Mouse (Mus musculus) embryo, embryonic 10.5 days (tissue): ENCODE measurements around the gene Hoxa10.

Experiments used
- DNase-seq: peaks from one replicate; pipeline ENCODE4 v3.0.0-alpha.2; 2015; ENCODE audit warnings: low spot score

The Hoxa10 gene

DNA sequence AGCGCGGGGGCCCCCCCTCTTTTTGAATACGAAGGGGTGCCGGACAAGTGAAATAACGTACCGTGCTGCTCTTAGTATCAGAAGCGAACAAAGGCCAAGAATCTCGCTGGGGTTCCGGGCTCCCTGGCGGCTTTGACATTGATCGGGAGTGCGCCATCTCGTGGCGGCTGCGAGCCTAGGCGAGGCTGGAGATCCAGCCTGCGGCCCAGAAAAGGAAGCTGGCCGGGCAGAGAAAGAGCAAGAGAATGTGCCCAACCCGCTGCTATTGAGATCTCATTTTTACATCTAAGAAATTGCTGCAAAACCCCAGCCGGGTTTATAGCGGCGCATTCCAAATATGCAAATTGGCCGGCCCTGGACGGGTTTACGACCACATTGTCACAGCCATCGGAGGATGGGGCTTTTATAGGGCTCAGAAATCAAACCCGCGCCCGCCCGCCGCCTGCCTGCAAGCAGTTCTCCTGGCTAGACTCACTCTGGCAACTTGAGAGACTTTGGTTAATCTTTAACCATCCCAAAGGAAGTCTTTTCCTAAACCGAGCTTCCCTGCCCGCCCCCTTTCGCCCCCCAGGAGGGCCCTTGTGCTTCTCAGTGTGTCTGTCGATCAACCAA lies at the start of gene Hoxa10:
Hoxa10 (minus strand) TSS at position 466 of the 612 bp plus-strand sequence.
- DNase-seq = peak; percentile 94

DNA sequence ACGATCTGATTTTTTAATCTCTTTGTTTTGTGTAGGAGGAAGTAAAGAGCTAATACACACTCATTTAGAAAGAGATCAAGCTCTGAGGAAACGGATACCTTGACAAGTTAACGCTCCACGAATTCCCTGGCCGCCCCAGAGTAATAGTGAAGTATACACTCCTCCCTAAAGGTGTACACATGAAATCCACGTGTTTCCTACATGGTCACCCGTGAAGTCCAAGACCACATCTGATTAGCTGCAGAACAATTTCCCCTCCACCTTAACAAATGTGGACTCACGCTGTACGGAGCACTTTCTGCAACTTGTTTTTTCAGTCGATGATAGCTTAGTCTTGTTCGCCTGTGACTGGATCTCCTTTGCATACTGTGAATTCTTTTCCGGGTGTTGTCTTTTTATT lies 49.5 kb upstream of the Hoxa10 start:
- DNase-seq = peak; percentile 45

DNA sequence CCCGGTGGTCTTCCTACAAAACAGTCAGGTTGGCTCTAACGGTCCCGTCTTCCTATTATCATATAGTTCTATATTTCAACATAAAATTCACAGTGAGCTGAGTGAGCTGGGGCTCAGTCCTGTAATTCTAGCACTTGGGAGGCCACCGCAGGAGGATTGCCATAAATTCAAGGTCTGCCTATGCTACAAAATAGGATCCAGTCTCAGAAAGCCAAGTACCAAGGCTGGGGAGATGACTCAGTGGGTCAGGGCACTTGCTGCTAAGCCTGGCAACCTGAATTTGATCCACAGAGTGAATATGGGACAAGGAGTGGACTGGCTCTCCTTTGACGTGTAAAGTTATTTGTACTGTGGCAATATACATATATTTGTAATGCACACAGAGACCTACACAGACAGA lies 43.2 kb upstream of the Hoxa10 start:
- no peak for DNase-seq

DNA sequence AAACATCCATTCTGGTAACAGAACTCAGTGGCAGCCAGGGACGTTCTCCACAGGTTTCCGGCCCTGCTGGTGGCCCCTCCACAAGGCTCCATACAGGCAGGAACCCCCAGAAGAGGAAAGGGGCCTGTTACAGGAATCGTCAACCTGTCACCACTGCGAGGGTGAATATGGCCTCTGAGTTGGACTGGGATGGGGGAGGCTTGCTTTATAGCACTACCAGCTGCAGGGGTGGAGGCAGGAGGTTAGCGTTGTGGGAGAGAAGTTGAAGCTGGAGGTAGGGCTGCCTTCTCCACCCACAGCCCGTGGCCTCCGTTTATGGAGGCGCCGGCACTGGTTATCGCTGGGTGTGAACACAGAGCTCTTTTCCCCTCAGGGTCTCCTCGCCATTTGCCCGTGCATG lies 40.4 kb upstream of the Hoxa10 start:
- no peak for DNase-seq

DNA sequence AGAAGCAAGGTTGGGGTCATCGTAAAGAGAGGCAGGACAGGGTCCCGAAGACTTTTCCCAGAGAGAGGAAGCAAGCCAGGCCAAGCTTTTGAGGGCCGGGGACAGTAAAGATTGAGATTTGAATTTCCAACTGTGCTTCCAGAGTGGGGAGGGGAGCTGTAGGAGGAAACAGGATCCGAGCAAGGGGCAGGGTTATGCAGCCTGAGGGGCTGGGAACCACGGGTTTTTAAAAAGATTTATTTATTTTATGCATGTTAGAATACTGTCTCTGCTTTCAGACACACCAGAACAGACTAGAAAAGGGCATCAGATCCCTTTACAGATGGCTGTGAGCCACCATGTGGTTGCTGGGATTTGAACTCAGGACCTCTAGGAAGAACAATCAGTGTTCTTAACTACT lies 36.3 kb upstream of the Hoxa10 start:
- no peak for DNase-seq

DNA sequence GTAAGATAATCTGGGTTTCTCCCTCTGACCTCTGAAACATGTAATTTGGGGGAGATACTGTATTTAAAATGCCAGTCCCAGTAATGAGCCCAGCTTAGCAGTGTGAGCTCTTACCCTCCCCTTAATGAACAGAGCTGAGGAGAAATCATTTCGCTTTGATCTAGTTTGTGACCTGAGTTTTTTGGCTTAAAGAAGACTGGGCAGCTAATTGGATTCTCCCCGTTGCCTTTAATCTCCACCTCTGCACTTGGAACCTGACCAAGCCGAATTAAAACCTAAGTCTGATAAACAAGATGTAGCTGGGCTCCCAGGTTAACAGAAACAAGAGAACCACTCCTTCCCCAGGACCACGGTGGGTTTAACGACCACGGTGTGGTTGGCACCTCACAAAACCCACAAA lies 35.7 kb upstream of the Hoxa10 start:
- DNase-seq = peak; percentile 34

DNA sequence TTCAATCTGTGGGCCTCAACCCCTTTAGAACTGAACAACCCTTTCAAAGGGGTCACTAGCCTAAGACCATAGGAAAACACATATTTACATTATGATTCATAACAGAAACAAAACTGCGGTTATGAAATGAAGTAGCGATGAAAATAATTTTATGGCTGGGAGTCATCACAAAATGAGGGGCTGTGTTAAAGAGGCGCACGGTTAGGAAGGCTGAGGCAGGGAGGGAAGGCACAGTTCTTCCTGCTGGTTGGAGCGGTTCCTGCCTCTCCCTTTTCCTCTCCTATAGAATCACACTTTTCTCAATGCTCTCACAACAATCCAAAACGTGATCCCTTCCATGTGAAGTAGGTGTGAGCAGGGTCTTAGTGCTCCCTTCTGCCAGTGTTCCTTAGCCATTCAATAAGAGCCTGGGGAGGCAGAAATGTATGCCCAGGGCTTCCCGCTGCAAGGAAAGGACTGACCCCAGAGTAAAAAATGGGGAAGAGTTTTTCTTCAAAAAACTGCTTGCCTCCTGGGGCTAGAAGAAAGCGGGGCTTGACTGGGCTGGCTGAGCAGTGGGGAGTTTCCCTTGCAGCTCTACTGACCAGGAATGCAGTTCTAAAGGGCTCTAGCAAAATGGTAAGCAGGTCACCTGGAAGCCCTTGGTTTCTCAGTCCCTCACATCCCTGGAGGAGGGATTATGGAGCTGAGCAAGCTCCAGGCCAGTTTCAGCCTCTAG lies 35.1 kb upstream of the Hoxa10 start:
- peak; percentile 25 for DNase-seq

DNA sequence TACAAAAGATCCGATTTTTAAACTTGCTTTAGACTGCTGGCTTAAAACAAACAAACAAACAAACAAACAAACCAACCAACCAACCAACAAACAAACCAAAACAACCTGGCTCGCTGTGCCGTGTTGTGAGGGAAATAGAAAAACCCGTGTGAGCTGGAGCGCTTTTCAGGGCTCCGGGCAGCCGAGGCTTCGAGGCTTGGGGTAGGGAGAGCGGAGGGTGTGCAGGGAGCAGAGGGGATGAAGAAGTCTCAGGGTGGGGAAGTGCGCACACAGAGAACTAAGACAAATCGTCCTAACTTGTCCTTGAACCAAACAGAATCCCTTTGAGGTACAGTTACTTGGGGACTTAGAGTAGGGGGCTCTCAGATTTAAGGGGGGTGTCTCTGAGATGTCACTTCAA lies 33.9 kb upstream of the Hoxa10 start:
- peak; percentile 33 for DNase-seq

DNA sequence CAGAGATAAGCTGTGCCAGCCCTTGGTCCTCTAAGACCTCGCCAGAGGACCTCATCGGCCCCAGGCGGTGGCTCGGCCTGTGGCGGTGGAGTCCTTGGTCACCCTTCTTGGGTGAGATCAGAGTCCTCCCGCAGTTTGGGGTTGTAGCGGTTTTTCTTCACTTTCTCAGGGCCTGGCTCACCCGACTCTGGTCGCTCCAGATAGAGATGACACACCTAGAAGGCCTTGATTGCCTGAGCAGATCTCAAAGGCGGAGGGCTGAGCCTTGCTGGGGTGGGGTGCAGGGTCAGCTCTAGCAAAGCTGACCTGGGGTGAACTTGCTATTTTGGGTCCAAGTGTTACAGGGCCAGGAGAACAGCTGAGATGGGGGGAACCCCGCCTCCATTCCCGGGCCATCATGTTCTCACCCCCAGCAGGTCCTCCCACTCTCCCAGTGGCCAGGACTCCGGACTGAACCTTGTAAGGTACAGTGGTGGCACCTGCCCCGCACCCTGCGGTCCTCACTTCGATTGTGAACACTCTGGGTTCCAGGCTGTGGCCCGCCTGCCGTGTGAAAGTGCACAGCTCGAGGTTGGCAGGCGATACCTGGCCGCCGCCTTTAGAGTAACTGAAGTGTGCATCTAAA lies 33.1 kb upstream of the Hoxa10 start:
- peak; percentile 55 for DNase-seq

DNA sequence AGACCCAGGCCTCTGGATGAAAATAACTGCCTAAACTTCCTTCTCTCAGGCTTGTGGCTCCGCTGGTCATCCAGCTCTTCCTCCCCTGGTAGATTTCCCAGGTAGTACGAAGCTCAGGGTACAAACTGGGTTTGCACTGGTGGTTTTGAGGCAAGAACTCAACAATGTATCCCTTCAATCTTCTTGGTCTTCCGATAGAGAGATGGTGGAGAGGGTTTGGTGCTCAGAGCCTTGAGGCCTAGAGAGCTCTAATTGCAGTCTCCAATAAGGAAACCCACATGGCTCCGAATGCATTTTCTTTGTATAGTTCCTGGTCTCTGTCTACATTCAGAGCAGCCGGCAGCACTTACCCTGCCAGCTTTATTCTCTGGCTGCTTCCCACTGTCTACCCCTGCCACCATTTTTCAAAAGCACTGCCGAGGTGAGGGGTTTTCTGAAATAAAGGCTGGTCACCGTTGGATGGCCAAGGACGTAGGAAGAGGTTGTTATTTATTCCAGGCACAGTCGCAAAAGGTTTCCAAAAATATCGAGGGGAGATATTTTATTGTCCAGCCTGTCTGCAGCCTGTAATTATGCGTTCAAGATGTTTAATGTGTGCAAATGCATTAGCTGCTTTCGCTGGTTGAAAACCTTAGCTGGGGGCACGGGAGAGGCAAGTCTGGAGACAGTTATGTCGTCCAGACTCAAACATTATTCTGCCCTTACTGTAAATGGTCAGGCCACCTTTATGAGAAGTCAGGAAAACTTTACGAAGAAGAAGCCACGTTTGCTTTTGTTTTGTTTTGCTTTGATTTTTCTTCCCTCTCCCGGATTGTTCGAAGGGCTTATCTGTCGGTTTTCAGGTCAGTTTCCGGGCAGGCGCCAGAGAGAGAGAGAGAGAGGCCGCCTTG lies 32.4 kb upstream of the Hoxa10 start:
- peak; percentile 40 for DNase-seq

DNA sequence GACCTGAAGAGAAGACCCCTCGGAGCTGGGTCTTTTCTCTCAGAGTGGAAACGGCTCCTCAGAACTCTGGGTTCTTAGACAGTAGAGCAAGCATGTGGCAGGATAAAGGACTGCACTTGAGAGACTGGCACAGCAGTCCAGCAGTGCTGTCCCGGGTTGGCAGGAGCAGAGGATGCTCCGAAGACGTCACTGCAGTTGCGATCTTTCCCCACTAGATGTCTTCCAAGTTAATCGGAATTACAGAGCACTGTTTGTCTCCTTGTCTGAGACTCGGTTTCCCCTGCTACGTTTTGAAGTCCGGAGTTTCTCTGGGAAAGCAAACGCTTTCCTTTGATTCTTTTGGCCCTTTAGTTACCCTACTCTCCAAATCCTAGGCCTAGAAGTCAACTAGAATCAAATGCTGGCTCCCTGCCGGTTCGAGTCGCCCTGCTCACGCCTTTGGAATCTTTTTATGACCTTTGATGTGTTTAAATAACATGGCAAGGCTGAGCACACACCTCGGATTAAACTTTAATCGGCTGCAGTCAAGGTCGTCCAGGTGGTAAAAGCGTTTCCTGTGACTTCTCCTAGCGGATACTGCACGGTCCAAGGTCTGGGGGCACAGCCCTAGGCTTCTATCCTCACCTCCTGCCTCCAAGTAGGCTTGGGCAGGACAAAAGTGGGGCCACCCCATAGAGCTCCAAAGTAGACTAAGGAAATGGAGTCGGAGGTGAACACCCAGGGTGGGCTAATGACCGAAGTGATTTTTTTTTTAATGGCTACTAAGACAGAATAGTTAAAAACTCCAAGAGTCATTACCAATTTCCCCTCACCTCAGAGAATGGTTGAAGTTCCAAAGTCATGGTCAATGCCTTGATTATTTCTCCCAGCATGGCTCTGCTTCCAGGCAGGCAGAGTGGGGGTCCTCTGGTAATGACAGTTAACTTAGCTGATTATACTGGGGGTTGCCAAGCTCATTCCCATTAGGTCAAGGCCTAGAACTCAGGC lies 30.1 kb upstream of the Hoxa10 start:
- DNase-seq = peak; percentile 88

DNA sequence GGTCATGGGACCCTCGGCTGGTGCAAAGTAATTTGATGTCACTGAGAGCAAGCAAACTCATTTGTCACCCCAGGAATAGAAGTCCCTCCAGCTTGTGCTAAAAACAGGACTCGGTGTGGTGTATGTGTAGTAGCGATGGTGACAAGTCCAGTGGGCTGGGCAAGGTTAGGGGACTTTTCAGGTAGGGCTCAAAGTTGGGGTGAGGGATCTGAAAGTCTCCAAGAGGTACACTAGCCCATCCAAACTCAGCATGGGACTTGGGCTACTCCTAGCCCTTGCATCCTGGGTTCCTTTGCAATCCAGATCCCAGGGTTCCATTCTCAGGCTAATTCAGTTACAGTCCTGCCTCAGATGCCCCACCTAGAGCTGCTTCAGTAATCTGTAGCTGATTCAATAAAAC lies 28.1 kb upstream of the Hoxa10 start:
- peak; percentile 35 for DNase-seq

DNA sequence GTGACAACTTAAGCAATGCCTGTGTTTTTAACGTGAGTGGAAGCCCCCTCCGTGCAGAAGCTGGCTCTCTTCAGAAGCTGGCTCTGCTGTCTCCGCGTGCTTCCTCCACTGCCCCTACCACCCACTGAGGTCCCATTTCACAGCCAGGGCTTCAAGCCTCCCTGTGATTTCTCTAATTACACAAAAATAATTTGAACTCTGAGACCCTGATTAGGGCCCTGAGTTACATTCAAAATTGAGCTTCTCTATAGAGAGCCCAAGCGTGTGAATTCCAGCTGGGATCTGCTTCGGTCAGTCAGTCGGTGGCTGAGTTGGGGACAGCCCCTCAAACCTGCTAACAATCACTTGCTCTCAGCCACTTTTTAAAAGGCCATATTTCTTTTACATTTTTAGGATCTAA lies 27.7 kb upstream of the Hoxa10 start:
- DNase-seq = peak; percentile 45

DNA sequence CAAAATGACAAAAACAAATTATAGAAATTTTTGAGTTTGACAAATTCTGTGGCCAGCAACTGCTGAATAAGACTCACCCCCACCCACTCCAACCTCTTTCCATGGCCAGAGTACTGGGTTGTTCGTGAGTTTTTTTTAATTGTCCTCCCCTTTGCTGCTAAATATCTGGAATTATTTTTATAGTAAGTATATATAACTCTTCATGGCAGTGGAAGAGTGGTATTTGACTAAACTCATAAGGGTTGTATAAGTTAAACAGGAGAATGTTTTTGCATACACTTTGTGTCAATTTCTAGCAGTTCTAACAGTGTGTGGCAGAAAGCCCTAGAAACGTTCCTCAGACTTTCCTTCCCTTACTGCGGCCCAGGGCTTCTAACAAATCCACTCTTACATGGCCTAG lies 27.0 kb upstream of the Hoxa10 start:
- DNase-seq = peak; percentile 54

DNA sequence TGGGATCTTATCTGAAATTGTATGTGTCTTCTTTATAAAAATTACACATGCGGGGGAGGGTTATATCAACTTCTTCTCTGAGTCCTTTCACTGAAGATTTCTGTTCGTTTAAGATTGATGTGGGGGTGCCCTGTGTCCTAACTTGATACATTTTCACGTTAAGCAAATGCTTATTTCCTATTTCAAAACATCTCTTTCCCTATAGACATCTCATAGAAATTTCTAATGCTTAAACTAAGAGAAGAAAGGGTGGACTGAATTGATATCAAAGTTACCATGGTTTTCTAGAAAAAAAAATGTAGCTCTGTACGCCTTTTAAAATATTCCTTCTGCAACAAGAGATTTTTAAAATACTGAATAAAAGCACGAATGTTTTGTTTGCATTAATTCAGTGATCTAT lies 26.6 kb upstream of the Hoxa10 start:
- peak; percentile 52 for DNase-seq

DNA sequence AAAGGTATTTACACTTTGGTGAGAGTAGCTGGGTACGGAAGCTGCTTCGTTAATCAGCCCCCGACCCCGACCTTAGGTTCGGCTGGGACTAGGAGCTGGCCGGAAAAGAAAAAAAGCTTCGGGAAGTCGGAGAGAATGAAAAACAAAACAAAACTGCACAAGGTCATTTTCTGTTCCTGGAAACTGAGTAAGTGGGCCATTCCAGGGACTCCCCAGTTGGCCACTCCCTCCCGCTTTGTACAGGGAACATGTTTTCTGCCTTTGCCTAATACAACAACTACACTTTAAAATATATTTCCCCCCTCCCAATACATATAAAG lies 26.0 kb upstream of the Hoxa10 start:
- DNase-seq = peak; percentile 56

DNA sequence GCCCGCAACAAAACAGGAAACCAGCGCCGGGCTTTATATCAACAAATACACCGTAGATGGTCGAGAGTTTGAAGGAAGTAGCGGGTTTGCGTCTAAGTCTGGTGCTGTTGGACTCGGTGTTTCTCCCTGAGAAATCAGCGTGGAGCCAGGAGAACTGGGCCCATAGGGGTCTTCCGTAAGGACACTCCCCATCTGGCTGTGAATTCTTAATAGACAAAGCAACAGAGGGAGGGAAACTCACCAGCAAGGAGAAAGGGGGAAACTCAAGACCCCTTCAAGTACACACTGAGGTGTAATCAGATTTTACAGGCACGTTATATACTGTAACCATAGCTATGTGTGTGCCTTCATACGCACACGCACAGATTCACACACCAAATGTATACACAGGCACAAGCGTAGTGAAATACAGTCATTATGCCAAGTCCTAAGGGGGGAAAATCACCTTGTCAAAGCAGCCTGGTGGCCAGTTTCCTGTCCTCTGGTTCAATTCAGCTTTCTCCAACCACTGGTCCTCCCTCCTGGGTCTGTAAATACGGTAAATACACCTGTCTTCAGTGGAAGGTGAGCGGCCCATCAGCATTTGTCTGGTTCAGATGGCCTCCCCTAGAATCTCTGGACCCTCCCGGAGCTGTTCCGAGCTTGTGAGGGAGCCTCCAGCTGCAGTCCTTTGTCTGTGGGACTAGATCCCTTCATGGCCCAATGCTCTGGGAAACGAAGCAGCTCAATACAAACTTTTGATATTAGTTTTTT lies 25.4 kb upstream of the Hoxa10 start:
- peak; percentile 68 for DNase-seq

DNA sequence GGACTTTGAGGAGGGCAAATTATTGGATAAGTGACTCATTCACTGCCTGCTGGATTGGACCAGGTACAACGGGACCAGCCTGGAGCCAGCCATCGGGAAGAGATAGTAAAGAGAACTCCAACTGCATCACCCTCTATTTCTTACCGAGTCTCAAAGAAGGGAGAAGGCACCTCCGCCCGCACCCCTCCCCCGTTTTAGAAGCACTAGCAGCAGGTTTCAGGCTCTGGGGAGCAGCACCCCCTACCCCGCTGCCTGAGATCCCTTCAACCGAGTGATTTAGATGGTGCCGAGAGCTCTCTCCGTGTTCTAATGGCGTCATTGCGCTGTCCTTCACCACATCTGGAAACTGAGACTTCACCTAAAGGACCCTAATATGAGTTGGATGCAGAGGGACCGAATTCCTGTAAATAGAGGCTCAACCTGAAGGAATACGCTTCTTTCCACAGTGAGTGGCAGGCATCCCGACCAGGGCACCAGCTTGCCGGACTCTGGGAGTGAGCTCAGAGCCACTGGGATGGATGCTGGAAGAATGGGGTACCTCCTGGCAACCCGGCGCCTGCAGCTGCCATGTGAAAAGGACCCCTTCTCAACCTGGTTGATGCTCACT lies 24.8 kb upstream of the Hoxa10 start:
- peak; percentile 54 for DNase-seq

DNA sequence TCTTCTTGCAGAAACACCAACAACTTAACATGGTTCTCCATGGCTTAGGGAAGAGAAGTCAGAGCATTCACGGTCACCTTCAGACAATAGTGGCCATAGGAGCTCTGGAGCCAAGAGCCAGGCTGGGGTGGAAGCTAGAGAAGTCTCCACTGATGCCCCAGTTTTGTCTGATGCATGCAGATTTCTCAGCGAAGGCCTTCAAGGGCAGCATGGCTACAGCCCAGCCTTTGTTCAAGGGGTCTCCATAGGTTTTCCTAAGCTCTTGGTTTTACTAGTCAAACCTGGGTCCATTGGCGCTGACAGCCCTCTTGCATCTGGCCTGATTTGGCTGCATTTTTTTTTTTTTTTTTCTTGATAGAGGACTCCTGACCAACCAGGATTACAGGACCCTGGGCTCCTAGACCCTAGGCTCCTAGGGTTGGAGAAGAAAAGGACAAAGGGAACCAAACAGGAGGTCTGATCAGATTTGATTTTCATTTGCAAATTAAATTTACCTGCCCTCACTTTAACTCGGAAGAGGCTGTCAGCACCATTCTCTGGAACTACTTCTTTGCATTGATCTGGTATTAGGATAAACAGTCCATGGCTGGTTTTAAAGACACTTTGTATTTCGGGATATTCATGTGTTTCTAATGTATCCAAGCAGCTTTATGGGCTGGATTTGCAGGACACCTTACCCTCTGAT lies 23.6 kb upstream of the Hoxa10 start:
- peak; percentile 46 for DNase-seq

DNA sequence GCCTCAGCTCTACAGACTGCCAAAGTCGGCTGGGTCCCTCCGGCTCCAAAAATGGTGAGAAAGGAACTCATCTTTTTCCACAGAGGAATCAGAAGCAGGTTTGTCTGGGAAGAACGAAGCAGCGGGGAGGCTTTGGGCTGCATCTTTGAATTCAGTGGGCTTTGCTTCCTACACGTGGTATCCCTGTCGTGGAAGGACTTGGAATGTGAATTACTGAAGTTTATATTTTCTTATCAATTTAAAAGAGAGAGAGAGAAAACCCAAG lies 22.6 kb upstream of the Hoxa10 start:
- DNase-seq = no peak
